Mouse (Mus musculus): ENCODE data around the gene Ift122. TPM values are rescaled to one million over a fixed set of nuclear protein-coding genes. Genes with fewer than 3 reads are reported as not detected.

The Ift122 gene
- polyA plus RNA-seq, 1 experiment from 2014 or later = 29.0 TPM

GRCm38 (mm10) chr6:115916611-115917010 lies 63.3 kb downstream of the Ift122 start:
- no peak overlapping the region for H3K4me3 ChIP-seq (ENCODE audit: low read depth, low read length)
- no peaks in the 10 kb centered on the region for H3K27me3 ChIP-seq (ENCODE audit: control insufficient read depth, insufficient read depth, low read length)
- H3K4me2 ChIP-seq (ENCODE audit: low read depth, low read length, severe bottlenecking) = no peak overlapping the region
- H3K4me1 ChIP-seq (replicated peaks; ENCODE audit: control insufficient read depth, insufficient read depth, low read length) = 0 out of 2 replicates have a peak, but pooled peaks cover 2% of the 10 kb centered on the region
- WGBS = 91% methylated on average over 5 of the region's 5 CpGs
- no peak for DNase-seq (ENCODE audit: low spot score)
- no peak overlapping the region for H3K9ac ChIP-seq (ENCODE audit: low read length)
- no peak for ATAC-seq (replicated peaks; ENCODE audit: low FRiP score)
- no peaks in the 10 kb centered on the region for H3K9me3 ChIP-seq (ENCODE audit: control insufficient read depth, low read length)
- no peak overlapping the region for H3K27ac ChIP-seq (ENCODE audit: low read depth, low read length)
- no peaks in the 10 kb centered on the region for H3K36me3 ChIP-seq (ENCODE audit: control insufficient read depth, insufficient read depth, low read length)

GRCm38 (mm10) chr6:115918615-115919014 lies 65.3 kb downstream of the Ift122 start:
- H3K9me3 ChIP-seq (ENCODE audit: control insufficient read depth, low read length) = no peaks in the 10 kb centered on the region
- H3K4me1 ChIP-seq (replicated peaks; ENCODE audit: control insufficient read depth, insufficient read depth, low read length) = 0 out of 2 replicates have a peak, but pooled peaks cover 2% of the 10 kb centered on the region
- WGBS = 75% methylated on average over 1 of the region's 1 CpGs
- no peak overlapping the region for H3K4me3 ChIP-seq (ENCODE audit: low read depth, low read length)
- no peak overlapping the region for H3K27ac ChIP-seq (ENCODE audit: low read depth, low read length)
- DNase-seq (ENCODE audit: low spot score) (no peak), ATAC-seq (replicated peaks; ENCODE audit: low FRiP score) (no peak)
- no peaks in the 10 kb centered on the region for H3K27me3 ChIP-seq (ENCODE audit: control insufficient read depth, insufficient read depth, low read length)
- H3K4me2 ChIP-seq (ENCODE audit: low read depth, low read length, severe bottlenecking) = no peak overlapping the region
- no peaks in the 10 kb centered on the region for H3K36me3 ChIP-seq (ENCODE audit: control insufficient read depth, insufficient read depth, low read length)
- H3K9ac ChIP-seq (ENCODE audit: low read length) = no peak overlapping the region

GRCm38 (mm10) chr6:115919876-115920275 lies 66.6 kb downstream of the Ift122 start:
- no peak for ATAC-seq (replicated peaks; ENCODE audit: low FRiP score)
- Histone ChIP-seq H3K9me3 (ENCODE audit: control insufficient read depth, low read length) (no peaks in the 10 kb centered on the region), H3K27me3 (ENCODE audit: control insufficient read depth, insufficient read depth, low read length) (no peaks in the 10 kb centered on the region), H3K36me3 (ENCODE audit: control insufficient read depth, insufficient read depth, low read length) (no peaks in the 10 kb centered on the region), H3K4me3 (ENCODE audit: low read depth, low read length) (no peak overlapping the region), H3K27ac (ENCODE audit: low read depth, low read length) (no peak overlapping the region), H3K4me1 (replicated peaks; ENCODE audit: control insufficient read depth, insufficient read depth, low read length) (0 out of 2 replicates have a peak, but pooled peaks cover 2% of the 10 kb centered on the region), H3K9ac (ENCODE audit: low read length) (no peak overlapping the region), H3K4me2 (ENCODE audit: low read depth, low read length, severe bottlenecking) (no peak overlapping the region)
- WGBS = 92% methylated on average over 5 of the region's 5 CpGs
- no peak for DNase-seq (ENCODE audit: low spot score)

- Histone ChIP-seq H3K27me3 (ENCODE audit: control insufficient read depth, insufficient read depth, low read length) (no peaks in the 10 kb centered on the region), H3K36me3 (ENCODE audit: control insufficient read depth, insufficient read depth, low read length) (no peaks in the 10 kb centered on the region), H3K4me3 (ENCODE audit: low read depth, low read length) (no peak overlapping the region), H3K4me2 (ENCODE audit: low read depth, low read length, severe bottlenecking) (no peak overlapping the region), H3K9me3 (ENCODE audit: control insufficient read depth, low read length) (no peaks in the 10 kb centered on the region), H3K4me1 (replicated peaks; ENCODE audit: control insufficient read depth, insufficient read depth, low read length) (no peaks in the 10 kb centered on the region), H3K27ac (ENCODE audit: low read depth, low read length) (no peak overlapping the region), H3K9ac (ENCODE audit: low read length) (no peak overlapping the region)
- DNase-seq (ENCODE audit: low spot score) (no peak), ATAC-seq (replicated peaks; ENCODE audit: low FRiP score) (no peak)
- 48% methylated on average over 6 of the region's 6 CpGs for WGBS
These were observed 71.6 kb downstream of the Ift122 start for GRCm38 (mm10) chr6:115924829-115925228.

- no peaks in the 10 kb centered on the region for H3K4me1 ChIP-seq (replicated peaks; ENCODE audit: control insufficient read depth, insufficient read depth, low read length)
- H3K36me3 ChIP-seq (ENCODE audit: control insufficient read depth, insufficient read depth, low read length) = no peaks in the 10 kb centered on the region
- no peaks in the 10 kb centered on the region for H3K27me3 ChIP-seq (ENCODE audit: control insufficient read depth, insufficient read depth, low read length)
- H3K9ac ChIP-seq (ENCODE audit: low read length) = no peak overlapping the region
- DNase-seq (ENCODE audit: low spot score) = no peak
- no peak overlapping the region for H3K4me3 ChIP-seq (ENCODE audit: low read depth, low read length)
- H3K9me3 ChIP-seq (ENCODE audit: control insufficient read depth, low read length) = no peaks in the 10 kb centered on the region
- WGBS = 74% methylated on average over 10 of the region's 10 CpGs
- H3K27ac ChIP-seq (ENCODE audit: low read depth, low read length) = no peak overlapping the region
- no peak overlapping the region for H3K4me2 ChIP-seq (ENCODE audit: low read depth, low read length, severe bottlenecking)
- ATAC-seq (replicated peaks; ENCODE audit: low FRiP score) = no peak
These were observed 73.1 kb downstream of the Ift122 start for GRCm38 (mm10) chr6:115926416-115926815.

- Histone ChIP-seq H3K9me3 (ENCODE audit: control insufficient read depth, low read length) (no peaks in the 10 kb centered on the region), H3K4me1 (replicated peaks; ENCODE audit: control insufficient read depth, insufficient read depth, low read length) (no peaks in the 10 kb centered on the region), H3K27ac (ENCODE audit: low read depth, low read length) (no peak overlapping the region), H3K27me3 (ENCODE audit: control insufficient read depth, insufficient read depth, low read length) (no peaks in the 10 kb centered on the region), H3K4me2 (ENCODE audit: low read depth, low read length, severe bottlenecking) (no peak overlapping the region), H3K36me3 (ENCODE audit: control insufficient read depth, insufficient read depth, low read length) (no peaks in the 10 kb centered on the region), H3K9ac (ENCODE audit: low read length) (no peak overlapping the region), H3K4me3 (ENCODE audit: low read depth, low read length) (no peak overlapping the region)
- no peak for DNase-seq (ENCODE audit: low spot score)
- no peak; the same call in 1 of the 2 replicates for ATAC-seq (replicated peaks; ENCODE audit: low FRiP score)
- 83% methylated on average over 10 of the region's 10 CpGs for WGBS
These were observed 74.3 kb downstream of the Ift122 start for GRCm38 (mm10) chr6:115927292-115928242.

GRCm38 (mm10) chr6:115930018-115930417 lies 76.7 kb downstream of the Ift122 start:
- no peak for ATAC-seq (replicated peaks; ENCODE audit: low FRiP score)
- 79% methylated on average over 5 of the region's 5 CpGs for WGBS
- Histone ChIP-seq H3K27me3 (ENCODE audit: control insufficient read depth, insufficient read depth, low read length) (no peaks in the 10 kb centered on the region), H3K36me3 (ENCODE audit: control insufficient read depth, insufficient read depth, low read length) (no peaks in the 10 kb centered on the region), H3K4me3 (ENCODE audit: low read depth, low read length) (no peak overlapping the region), H3K4me2 (ENCODE audit: low read depth, low read length, severe bottlenecking) (no peak overlapping the region), H3K9ac (ENCODE audit: low read length) (no peak overlapping the region), H3K9me3 (ENCODE audit: control insufficient read depth, low read length) (no peaks in the 10 kb centered on the region), H3K27ac (ENCODE audit: low read depth, low read length) (no peak overlapping the region), H3K4me1 (replicated peaks; ENCODE audit: control insufficient read depth, insufficient read depth, low read length) (no peaks in the 10 kb centered on the region)
- no peak for DNase-seq (ENCODE audit: low spot score)

- Histone ChIP-seq H3K9ac (ENCODE audit: low read length) (no peak within 1 kb of the TSS), H3K4me3 (ENCODE audit: low read depth, low read length) (no peak within 1 kb of the TSS), H3K4me1 (replicated peaks; ENCODE audit: control insufficient read depth, insufficient read depth, low read length) (no peaks in the 10 kb centered on the region), H3K27ac (ENCODE audit: low read depth, low read length) (no peak within 1 kb of the TSS), H3K27me3 (ENCODE audit: control insufficient read depth, insufficient read depth, low read length) (no peaks in the 10 kb centered on the region), H3K36me3 (ENCODE audit: control insufficient read depth, insufficient read depth, low read length) (no peaks in the 10 kb centered on the region), H3K9me3 (ENCODE audit: control insufficient read depth, low read length) (no peaks in the 10 kb centered on the region), H3K4me2 (ENCODE audit: low read depth, low read length, severe bottlenecking) (no peak within 1 kb of the TSS)
- ATAC-seq (replicated peaks; ENCODE audit: low FRiP score) (no peak), DNase-seq (ENCODE audit: low spot score) (no peak)
- 92% methylated on average over 14 of the region's 14 CpGs for whole genome bisulfite sequencing
These were observed 78.4 kb downstream of the Ift122 start, which contains the start of gene Rho for GRCm38 (mm10) chr6:115931639-115932038. TSS of gene Rho (plus strand) at chr6:115931748.

Data from forebrain, embryonic 11.5 days (tissue).